Mouse (Mus musculus) G1E (cell line): ENCODE results near the gene Atf6b.

Experiments
- CTCF ChIP-seq: IDR thresholded peaks from 2 replicates; pipeline ENCODE4 v1.5.1; 2012; ENCODE audit warnings: low read depth, low read length, inconsistent platforms, mixed read lengths
- POLR2AphosphoS5 ChIP-seq: IDR thresholded peaks from 2 replicates; pipeline ENCODE4 v1.6.1; 2012; ENCODE audit warnings: low read depth, low read length, inconsistent platforms; ENCODE audit not compliant: insufficient replicate concordance
- TAL1 ChIP-seq: conservative IDR thresholded peaks from 2 replicates; pipeline ENCODE4 v1.6.1; 2012; ENCODE audit warnings: low read depth, low read length, inconsistent platforms, mixed read lengths

- no peak for TF ChIP-seq POLR2AphosphoS5
- TF ChIP-seq CTCF, result no peak
- TF ChIP-seq TAL1, result no peak
Observed at GRCm38 (mm10) chr17:34659181-34659896, 12.4 kb downstream of the Atf6b start.
